Mouse (Mus musculus): Measurements from ENCODE around the gene Pcif1. TPM values are rescaled to one million over a fixed set of nuclear protein-coding genes. Genes with fewer than 3 reads are reported as not detected.

Gene Pcif1
- 60.9 and 71.3 TPM in 2 replicates for polyA plus RNA-seq (2015; fragmentation: Nextera tagmentation; extraction: Ambion mirVana)

- WGBS: 2% methylated on average over 30 of the region's 40 CpGs
- peaks cover 11% of the 10 kb centered on the region for H3K36me3 ChIP-seq (ENCODE audit: insufficient read depth, low read length)
- peak within 1 kb of the TSS; percentile 100 for H3K27ac ChIP-seq (ENCODE audit: low read length)
- no peaks in the 10 kb centered on the region for H3K9me3 ChIP-seq (ENCODE audit: low read length)
- peak within 1 kb of the TSS; percentile 100 for H3K4me3 ChIP-seq (ENCODE audit: low read depth, low read length)
- ATAC-seq (peak; percentile 88), DNase-seq (ENCODE audit: low spot score) (peak; percentile 82)
- TF ChIP-seq EP300 (IDR thresholded peaks at IDR 0.05) (no peak), CTCF (IDR thresholded peaks at IDR 0.05) (peak; percentile 20; the same call in 1 of the 2 replicates)
- H3K4me2 ChIP-seq (replicated peaks; ENCODE audit: low read depth, low read length): peak within 1 kb of the TSS; percentile 69
- no peaks in the 10 kb centered on the region for H3K27me3 ChIP-seq (replicated peaks; ENCODE audit: insufficient read depth, low read length)
- 0 out of 2 replicates have a peak, but pooled peaks cover 8% of the 10 kb centered on the region for H3K4me1 ChIP-seq (ENCODE audit: insufficient read depth, low read depth, low read length)
- peak within 1 kb of the TSS; percentile 100 for H3K9ac ChIP-seq (replicated peaks; ENCODE audit: low read depth)
Measured at GRCm38 (mm10) chr2:164879228-164879567, at the start of gene Pcif1. TSS of gene Pcif1 (plus strand) at chr2:164879304.

- no peak overlapping the region for H3K27ac ChIP-seq (ENCODE audit: low read length)
- no peak for TF ChIP-seq EP300 (IDR thresholded peaks at IDR 0.05)
- TF ChIP-seq CTCF (IDR thresholded peaks at IDR 0.05): no peak
- no peak overlapping the region for H3K4me2 ChIP-seq (replicated peaks; ENCODE audit: low read depth, low read length)
- ATAC-seq: no peak
- H3K27me3 ChIP-seq (replicated peaks; ENCODE audit: insufficient read depth, low read length): no peaks in the 10 kb centered on the region
- H3K9me3 ChIP-seq (ENCODE audit: low read length): no peaks in the 10 kb centered on the region
- H3K4me3 ChIP-seq (ENCODE audit: low read depth, low read length): no peak overlapping the region
- H3K36me3 ChIP-seq (ENCODE audit: insufficient read depth, low read length): peaks cover 4% of the 10 kb centered on the region; the same call in 1 of the 2 replicates
- peaks cover 12% of the 10 kb centered on the region for H3K4me1 ChIP-seq (ENCODE audit: insufficient read depth, low read depth, low read length)
- H3K9ac ChIP-seq (replicated peaks; ENCODE audit: low read depth): no peak overlapping the region
- DNase-seq (ENCODE audit: low spot score): no peak
- 84% methylated on average over 10 of the region's 10 CpGs for WGBS
Measured at GRCm38 (mm10) chr2:164831029-164831428, 48.1 kb upstream of the Pcif1 start.

- H3K4me2 ChIP-seq (replicated peaks; ENCODE audit: low read depth, low read length): peak overlapping the region; percentile 83
- no peaks in the 10 kb centered on the region; the same call in 1 of the 2 replicates for H3K36me3 ChIP-seq (ENCODE audit: insufficient read depth, low read length)
- H3K27ac ChIP-seq (ENCODE audit: low read length): no peak overlapping the region
- peaks cover 12% of the 10 kb centered on the region for H3K4me1 ChIP-seq (ENCODE audit: insufficient read depth, low read depth, low read length)
- H3K4me3 ChIP-seq (ENCODE audit: low read depth, low read length): peak overlapping the region; percentile 55
- DNase-seq (ENCODE audit: low spot score) (no peak), ATAC-seq (no peak)
- H3K9me3 ChIP-seq (ENCODE audit: low read length): no peaks in the 10 kb centered on the region
- TF ChIP-seq CTCF (IDR thresholded peaks at IDR 0.05): no peak
- TF ChIP-seq EP300 (IDR thresholded peaks at IDR 0.05): no peak
- WGBS: 62% methylated on average over 16 of the region's 16 CpGs
- peak overlapping the region; percentile 51; the same call in 1 of the 2 replicates for H3K9ac ChIP-seq (replicated peaks; ENCODE audit: low read depth)
- no peaks in the 10 kb centered on the region for H3K27me3 ChIP-seq (replicated peaks; ENCODE audit: insufficient read depth, low read length)
Measured at GRCm38 (mm10) chr2:164832032-164832747, 46.9 kb upstream of the Pcif1 start.

GRCm38 (mm10) chr2:164832748-164833301, 46.3 kb upstream of the Pcif1 start, which contains the start of gene Ctsa:
TSS of gene Ctsa (plus strand) at chr2:164832873.
- DNase-seq (ENCODE audit: low spot score) (peak; percentile 82), ATAC-seq (peak; percentile 76)
- peaks cover under 1% of the 10 kb centered on the region; the same call in 1 of the 2 replicates for H3K36me3 ChIP-seq (ENCODE audit: insufficient read depth, low read length)
- no peaks in the 10 kb centered on the region for H3K9me3 ChIP-seq (ENCODE audit: low read length)
- peak within 1 kb of the TSS; percentile 51 for H3K9ac ChIP-seq (replicated peaks; ENCODE audit: low read depth)
- no peaks in the 10 kb centered on the region for H3K27me3 ChIP-seq (replicated peaks; ENCODE audit: insufficient read depth, low read length)
- WGBS: under 1% methylated on average over 35 of the region's 35 CpGs
- peak within 1 kb of the TSS; percentile 83 for H3K4me2 ChIP-seq (replicated peaks; ENCODE audit: low read depth, low read length)
- H3K4me1 ChIP-seq (ENCODE audit: insufficient read depth, low read depth, low read length): peaks cover 12% of the 10 kb centered on the region
- TF ChIP-seq EP300 (IDR thresholded peaks at IDR 0.05) (no peak), CTCF (IDR thresholded peaks at IDR 0.05) (peak; percentile 83)
- peak within 1 kb of the TSS; percentile 89 for H3K27ac ChIP-seq (ENCODE audit: low read length)
- H3K4me3 ChIP-seq (ENCODE audit: low read depth, low read length): peak within 1 kb of the TSS; percentile 55

GRCm38 (mm10) chr2:164833314-164833959, 45.7 kb upstream of the Pcif1 start, which contains the start of gene Neurl2:
TSS of gene Neurl2 (minus strand) at chr2:164833456.
- peak within 1 kb of the TSS; percentile 83 for H3K4me2 ChIP-seq (replicated peaks; ENCODE audit: low read depth, low read length)
- peak within 1 kb of the TSS; percentile 89 for H3K27ac ChIP-seq (ENCODE audit: low read length)
- ATAC-seq: peak; percentile 79
- H3K4me1 ChIP-seq (ENCODE audit: insufficient read depth, low read depth, low read length): peaks cover 12% of the 10 kb centered on the region
- peak; percentile 53 for TF ChIP-seq CTCF (IDR thresholded peaks at IDR 0.05)
- TF ChIP-seq EP300 (IDR thresholded peaks at IDR 0.05): peak; percentile 60
- DNase-seq (ENCODE audit: low spot score): peak; percentile 94
- no peaks in the 10 kb centered on the region for H3K27me3 ChIP-seq (replicated peaks; ENCODE audit: insufficient read depth, low read length)
- H3K36me3 ChIP-seq (ENCODE audit: insufficient read depth, low read length): peaks cover 6% of the 10 kb centered on the region; the same call in 1 of the 2 replicates
- under 1% methylated on average over 31 of the region's 31 CpGs for whole genome bisulfite sequencing
- H3K4me3 ChIP-seq (ENCODE audit: low read depth, low read length): peak within 1 kb of the TSS; percentile 55
- H3K9ac ChIP-seq (replicated peaks; ENCODE audit: low read depth): peak within 1 kb of the TSS; percentile 51
- H3K9me3 ChIP-seq (ENCODE audit: low read length): no peaks in the 10 kb centered on the region

GRCm38 (mm10) chr2:164834531-164834930, 44.6 kb upstream of the Pcif1 start:
- Histone ChIP-seq H3K27ac (ENCODE audit: low read length) (no peak overlapping the region), H3K4me1 (ENCODE audit: insufficient read depth, low read depth, low read length) (peaks cover 12% of the 10 kb centered on the region), H3K36me3 (ENCODE audit: insufficient read depth, low read length) (peaks cover 15% of the 10 kb centered on the region), H3K27me3 (replicated peaks; ENCODE audit: insufficient read depth, low read length) (no peaks in the 10 kb centered on the region), H3K4me2 (replicated peaks; ENCODE audit: low read depth, low read length) (peak overlapping the region; percentile 83), H3K9me3 (ENCODE audit: low read length) (no peaks in the 10 kb centered on the region), H3K4me3 (ENCODE audit: low read depth, low read length) (peak overlapping the region; percentile 55), H3K9ac (replicated peaks; ENCODE audit: low read depth) (0 out of 2 replicates have a peak overlapping the region, but pooled peaks have one; percentile 51)
- ATAC-seq: 0 out of 2 replicates have a peak, but pooled peaks have one; percentile 8
- TF ChIP-seq EP300 (IDR thresholded peaks at IDR 0.05): no peak
- no peak; the same call in 1 of the 2 replicates for TF ChIP-seq CTCF (IDR thresholded peaks at IDR 0.05)
- 41% methylated on average over 8 of the region's 8 CpGs for WGBS
- no peak for DNase-seq (ENCODE audit: low spot score)

Data from lung, postnatal 0 days (tissue).